Mouse (Mus musculus): ENCODE measurements around the gene Ribc2. TPM values are rescaled to one million over a fixed set of nuclear protein-coding genes. Genes with fewer than 3 reads are reported as not detected.

Ribc2 gene
- polyA plus RNA-seq, 1 experiment from 2014 or later, result 0.56 TPM

- Histone ChIP-seq H3K4me2 (replicated peaks; ENCODE audit: low read depth, low read length) (no peak overlapping the region), H3K9ac (replicated peaks; ENCODE audit: low read depth) (no peak overlapping the region), H3K4me3 (ENCODE audit: low read depth, low read length) (no peak overlapping the region), H3K36me3 (ENCODE audit: insufficient read depth, low read length) (no peaks in the 10 kb centered on the region), H3K9me3 (ENCODE audit: low read length) (no peaks in the 10 kb centered on the region), H3K27ac (ENCODE audit: low read length) (no peak overlapping the region), H3K27me3 (replicated peaks; ENCODE audit: insufficient read depth, low read length) (no peaks in the 10 kb centered on the region), H3K4me1 (ENCODE audit: insufficient read depth, low read depth, low read length) (no peaks in the 10 kb centered on the region)
- ATAC-seq, result no peak
- TF ChIP-seq CTCF (IDR thresholded peaks at IDR 0.05) (no peak), EP300 (IDR thresholded peaks at IDR 0.05) (no peak)
- no peak for DNase-seq (ENCODE audit: low spot score)
These were observed 29.5 kb downstream of the Ribc2 start for GRCm38 (mm10) chr15:85161416-85161815.

GRCm38 (mm10) chr15:85162693-85163663, 31.1 kb downstream of the Ribc2 start:
- Histone ChIP-seq H3K27ac (ENCODE audit: low read length) (peak overlapping the region; percentile 51), H3K9ac (replicated peaks; ENCODE audit: low read depth) (no peak overlapping the region), H3K4me1 (ENCODE audit: insufficient read depth, low read depth, low read length) (no peaks in the 10 kb centered on the region), H3K36me3 (ENCODE audit: insufficient read depth, low read length) (no peaks in the 10 kb centered on the region), H3K4me2 (replicated peaks; ENCODE audit: low read depth, low read length) (no peak overlapping the region), H3K9me3 (ENCODE audit: low read length) (no peaks in the 10 kb centered on the region), H3K4me3 (ENCODE audit: low read depth, low read length) (no peak overlapping the region), H3K27me3 (replicated peaks; ENCODE audit: insufficient read depth, low read length) (no peaks in the 10 kb centered on the region)
- WGBS, result 35% methylated on average over 21 of the region's 21 CpGs
- TF ChIP-seq EP300 (IDR thresholded peaks at IDR 0.05) (no peak), CTCF (IDR thresholded peaks at IDR 0.05) (no peak)
- peak; percentile 77 for DNase-seq (ENCODE audit: low spot score)
- peak; percentile 86 for ATAC-seq

- H3K27me3 ChIP-seq (replicated peaks; ENCODE audit: insufficient read depth, low read length), result no peaks in the 10 kb centered on the region
- no peaks in the 10 kb centered on the region for H3K4me1 ChIP-seq (ENCODE audit: insufficient read depth, low read depth, low read length)
- DNase-seq (ENCODE audit: low spot score) (no peak), ATAC-seq (no peak; the same call in 1 of the 2 replicates)
- H3K36me3 ChIP-seq (ENCODE audit: insufficient read depth, low read length), result no peaks in the 10 kb centered on the region
- 43% methylated on average over 11 of the region's 11 CpGs for WGBS
- H3K4me2 ChIP-seq (replicated peaks; ENCODE audit: low read depth, low read length), result no peak overlapping the region
- no peak overlapping the region for H3K9ac ChIP-seq (replicated peaks; ENCODE audit: low read depth)
- H3K4me3 ChIP-seq (ENCODE audit: low read depth, low read length), result no peak overlapping the region
- no peak for TF ChIP-seq EP300 (IDR thresholded peaks at IDR 0.05)
- TF ChIP-seq CTCF (IDR thresholded peaks at IDR 0.05), result no peak
- H3K9me3 ChIP-seq (ENCODE audit: low read length), result no peaks in the 10 kb centered on the region
- H3K27ac ChIP-seq (ENCODE audit: low read length), result no peak overlapping the region
These were observed 34.6 kb downstream of the Ribc2 start for GRCm38 (mm10) chr15:85166433-85166933.

- Histone ChIP-seq H3K4me3 (ENCODE audit: low read depth, low read length) (no peak overlapping the region), H3K9me3 (ENCODE audit: low read length) (no peaks in the 10 kb centered on the region), H3K36me3 (ENCODE audit: insufficient read depth, low read length) (no peaks in the 10 kb centered on the region), H3K9ac (replicated peaks; ENCODE audit: low read depth) (no peak overlapping the region), H3K4me1 (ENCODE audit: insufficient read depth, low read depth, low read length) (no peaks in the 10 kb centered on the region), H3K4me2 (replicated peaks; ENCODE audit: low read depth, low read length) (no peak overlapping the region), H3K27me3 (replicated peaks; ENCODE audit: insufficient read depth, low read length) (no peaks in the 10 kb centered on the region), H3K27ac (ENCODE audit: low read length) (no peak overlapping the region)
- ATAC-seq (no peak), DNase-seq (ENCODE audit: low spot score) (no peak)
- 54% methylated on average over 12 of the region's 12 CpGs for WGBS
- TF ChIP-seq EP300 (IDR thresholded peaks at IDR 0.05) (no peak), CTCF (IDR thresholded peaks at IDR 0.05) (no peak)
These were observed 35.3 kb downstream of the Ribc2 start for GRCm38 (mm10) chr15:85167086-85167679.

- H3K27me3 ChIP-seq (replicated peaks; ENCODE audit: insufficient read depth, low read length), result no peaks in the 10 kb centered on the region
- H3K4me1 ChIP-seq (ENCODE audit: insufficient read depth, low read depth, low read length), result no peaks in the 10 kb centered on the region
- H3K27ac ChIP-seq (ENCODE audit: low read length), result no peak overlapping the region
- ATAC-seq, result peak; percentile 93
- 64% methylated on average over 2 of the region's 2 CpGs for WGBS
- H3K4me2 ChIP-seq (replicated peaks; ENCODE audit: low read depth, low read length), result no peak overlapping the region
- H3K9me3 ChIP-seq (ENCODE audit: low read length), result no peaks in the 10 kb centered on the region
- no peak overlapping the region for H3K4me3 ChIP-seq (ENCODE audit: low read depth, low read length)
- H3K9ac ChIP-seq (replicated peaks; ENCODE audit: low read depth), result no peak overlapping the region
- peak; percentile 90 for DNase-seq (ENCODE audit: low spot score)
- no peaks in the 10 kb centered on the region for H3K36me3 ChIP-seq (ENCODE audit: insufficient read depth, low read length)
- TF ChIP-seq EP300 (IDR thresholded peaks at IDR 0.05) (0 out of 2 replicates have a peak, but pooled peaks have one; percentile 27), CTCF (IDR thresholded peaks at IDR 0.05) (no peak)
These were observed 40.2 kb downstream of the Ribc2 start for GRCm38 (mm10) chr15:85172054-85172453.

- Histone ChIP-seq H3K9me3 (ENCODE audit: low read length) (no peaks in the 10 kb centered on the region), H3K36me3 (ENCODE audit: insufficient read depth, low read length) (no peaks in the 10 kb centered on the region), H3K27me3 (replicated peaks; ENCODE audit: insufficient read depth, low read length) (no peaks in the 10 kb centered on the region), H3K4me3 (ENCODE audit: low read depth, low read length) (no peak overlapping the region), H3K4me1 (ENCODE audit: insufficient read depth, low read depth, low read length) (no peaks in the 10 kb centered on the region), H3K9ac (replicated peaks; ENCODE audit: low read depth) (no peak overlapping the region), H3K4me2 (replicated peaks; ENCODE audit: low read depth, low read length) (no peak overlapping the region), H3K27ac (ENCODE audit: low read length) (no peak overlapping the region)
- ATAC-seq, result no peak
- WGBS, result 75% methylated on average over 8 of the region's 8 CpGs
- TF ChIP-seq CTCF (IDR thresholded peaks at IDR 0.05), result no peak
- TF ChIP-seq EP300 (IDR thresholded peaks at IDR 0.05), result no peak
- DNase-seq (ENCODE audit: low spot score), result no peak
These were observed 41.5 kb downstream of the Ribc2 start for GRCm38 (mm10) chr15:85173425-85173824.
